Mouse (Mus musculus): ENCODE results near the gene Dctd.

The Dctd gene

GRCm38 (mm10) chr8:48098792-48099191, at the start of gene Dctd:
Gene Dctd, plus strand, starts transcription at chr8:48099092.
- DNase-seq (ENCODE audit: low read depth in 1 of 2, low spot score in 2 of 2) = no peak

- no peak for DNase-seq (ENCODE audit: low read depth in 1 of 2, low spot score in 2 of 2)
Measured at GRCm38 (mm10) chr8:48053611-48054010, 45.3 kb upstream of the Dctd start.

GRCm38 (mm10) chr8:48063526-48064072, 35.3 kb upstream of the Dctd start:
- DNase-seq (ENCODE audit: low read depth in 1 of 2, low spot score in 2 of 2) = no peak

GRCm38 (mm10) chr8:48074149-48074548, 24.7 kb upstream of the Dctd start:
- DNase-seq (ENCODE audit: low read depth in 1 of 2, low spot score in 2 of 2) = no peak

- DNase-seq (ENCODE audit: low read depth in 1 of 2, low spot score in 2 of 2) = no peak
Measured at GRCm38 (mm10) chr8:48082343-48082742, 16.5 kb upstream of the Dctd start.

GRCm38 (mm10) chr8:48090661-48091060, 8.2 kb upstream of the Dctd start:
- no peak for DNase-seq (ENCODE audit: low read depth in 1 of 2, low spot score in 2 of 2)

- no peak for DNase-seq (ENCODE audit: low read depth in 1 of 2, low spot score in 2 of 2)
Measured at GRCm38 (mm10) chr8:48095378-48095777, 3.5 kb upstream of the Dctd start.

GRCm38 (mm10) chr8:48097131-48097794, 1.6 kb upstream of the Dctd start:
- DNase-seq (ENCODE audit: low read depth in 1 of 2, low spot score in 2 of 2) = no peak

- DNase-seq (ENCODE audit: low read depth in 1 of 2, low spot score in 2 of 2) = no peak
Measured at GRCm38 (mm10) chr8:48098081-48098639, 732 bp upstream of the Dctd start.

- DNase-seq (ENCODE audit: low read depth in 1 of 2, low spot score in 2 of 2) = no peak
Measured at GRCm38 (mm10) chr8:48100100-48100787, 1.4 kb downstream of the Dctd start.

- DNase-seq (ENCODE audit: low read depth in 1 of 2, low spot score in 2 of 2) = no peak
Measured at GRCm38 (mm10) chr8:48109373-48109855, 10.5 kb downstream of the Dctd start.

GRCm38 (mm10) chr8:48109856-48110780, 11.2 kb downstream of the Dctd start:
- no peak for DNase-seq (ENCODE audit: low read depth in 1 of 2, low spot score in 2 of 2)

- DNase-seq (ENCODE audit: low read depth in 1 of 2, low spot score in 2 of 2) = no peak
Measured at GRCm38 (mm10) chr8:48114591-48114990, 15.7 kb downstream of the Dctd start.

- DNase-seq (ENCODE audit: low read depth in 1 of 2, low spot score in 2 of 2) = no peak
Measured at GRCm38 (mm10) chr8:48122991-48123390, 24.1 kb downstream of the Dctd start.

- DNase-seq (ENCODE audit: low read depth in 1 of 2, low spot score in 2 of 2) = no peak
Measured at GRCm38 (mm10) chr8:48124857-48125256, 26.0 kb downstream of the Dctd start.

- no peak for DNase-seq (ENCODE audit: low read depth in 1 of 2, low spot score in 2 of 2)
Measured at GRCm38 (mm10) chr8:48126954-48127353, 28.1 kb downstream of the Dctd start.

- DNase-seq (ENCODE audit: low read depth in 1 of 2, low spot score in 2 of 2) = no peak
Measured at GRCm38 (mm10) chr8:48130266-48130665, 31.4 kb downstream of the Dctd start.

GRCm38 (mm10) chr8:48133321-48133720, 34.4 kb downstream of the Dctd start:
- no peak for DNase-seq (ENCODE audit: low read depth in 1 of 2, low spot score in 2 of 2)

GRCm38 (mm10) chr8:48136804-48137650, 38.1 kb downstream of the Dctd start:
- DNase-seq (ENCODE audit: low read depth in 1 of 2, low spot score in 2 of 2) = no peak

GRCm38 (mm10) chr8:48137651-48137937, 38.7 kb downstream of the Dctd start:
- no peak for DNase-seq (ENCODE audit: low read depth in 1 of 2, low spot score in 2 of 2)
